In genomic region chr6:30303771-30304398, GRCm38 (mm10) we compare ENCODE assay signal across 7 mouse cellular contexts. TPM values are rescaled to one million over a fixed set of nuclear protein-coding genes. Genes with fewer than 3 reads are reported as not detected.
DNase-seq lines count a peak whose midpoint lies in the region; ATAC-seq and TF ChIP-seq lines count a peak whose summit lies in the region.
"Not testable (repeated sequence)": the region's sequence is repeated elsewhere in the genome, so short reads cannot be mapped to it uniquely, and the experiment has no call there.

No protein-coding gene starts in this region.

- 0 out of 2 replicates have a peak, but pooled peaks have one; percentile 14 for TF ChIP-seq POLR2A in embryonic fibroblast, embryonic 13.5 days (IDR thresholded peaks at IDR 0.05; ENCODE audit: low read depth, low read length)
- TF ChIP-seq POLR2A in kidney, adult 2 months (IDR thresholded peaks at IDR 0.05; ENCODE audit: low read depth, low read length); liver, adult 2 months (IDR thresholded peaks at IDR 0.05; ENCODE audit: extremely low read depth, insufficient read depth, low read length): not testable (repeated sequence)

- H3K36me3 ChIP-seq in heart, embryonic 11.5 days (ENCODE audit: control insufficient read depth, insufficient read depth, low read length); kidney, adult 2 months (ENCODE audit: control insufficient read depth, insufficient read depth, low read length); liver, adult 2 months (ENCODE audit: control insufficient read depth, insufficient read depth, low read length): not testable (repeated sequence)

- not testable (repeated sequence) for H3K4me1 ChIP-seq in embryonic fibroblast, embryonic 13.5 days (ENCODE audit: control insufficient read depth, insufficient read depth, low read length)
- peaks cover 50% of the 10 kb centered on the region for H3K4me1 ChIP-seq in heart, embryonic 11.5 days (ENCODE audit: control insufficient read depth, insufficient read depth, low read length)
- H3K4me1 ChIP-seq in kidney, adult 2 months (ENCODE audit: control insufficient read depth, insufficient read depth, low read length), result peaks cover 21% of the 10 kb centered on the region; the same call in 1 of the 2 replicates
- H3K4me1 ChIP-seq in liver, adult 2 months (ENCODE audit: control insufficient read depth, insufficient read depth, low read length), result peaks cover 11% of the 10 kb centered on the region

- peak; percentile 55 for ATAC-seq in heart, embryonic 11.5 days (replicated peaks; ENCODE audit: insufficient number of reproducible peaks, low FRiP score, low TSS enrichment)
- ATAC-seq in megakaryocyte progenitor cell, adult 5-6 weeks (replicated peaks; ENCODE audit: poor library complexity), result peak; percentile 4; the same call in 1 of the 2 replicates

- peaks cover 16% of the 10 kb centered on the region; the same call in 1 of the 2 replicates for H3K79me2 ChIP-seq in liver, adult 2 months (ENCODE audit: control insufficient read depth, insufficient read depth, low read length)

- peak overlapping the region; percentile 80 for H3K4me2 ChIP-seq in heart, embryonic 11.5 days

- peak; percentile 55 for DNase-seq in adrenal gland, postnatal 25 days
- not testable (repeated sequence) for DNase-seq in kidney, adult 2 months; liver, adult 2 months (ENCODE audit: extremely low read depth, low read depth, low spot score)
- DNase-seq in retina, postnatal 1 day, result peak; percentile 60

- H3K27me3 ChIP-seq in heart, embryonic 11.5 days (ENCODE audit: control insufficient read depth, insufficient read depth, low read length); kidney, adult 2 months (replicated peaks; ENCODE audit: control insufficient read depth, insufficient read depth, low read length); liver, adult 2 months (ENCODE audit: control insufficient read depth, insufficient read depth, low read length): not testable (repeated sequence)

- 0% methylated on average over 19 of the region's 66 CpGs for WGBS in heart, embryonic 11.5 days (ENCODE audit: insufficient replicate concordance)
- WGBS in kidney, adult 2 months, result under 1% methylated on average over 57 of the region's 66 CpGs
- WGBS in liver, adult 2 months, result 1% methylated on average over 65 of the region's 66 CpGs

- H3K9ac ChIP-seq in heart, embryonic 11.5 days (ENCODE audit: low read depth, low read length), result peak overlapping the region; percentile 86
- H3K9ac ChIP-seq in liver, adult 2 months (ENCODE audit: low read depth, low read length), result peak overlapping the region; percentile 93

- not testable (repeated sequence) for TF ChIP-seq CTCF in embryonic fibroblast, embryonic 13.5 days (IDR thresholded peaks at IDR 0.05; ENCODE audit: borderline replicate concordance, insufficient read depth, low read length); kidney, adult 2 months (conservative IDR thresholded peaks at IDR 0.05; ENCODE audit: insufficient read depth, insufficient read length, low read depth, low read length); liver, adult 2 months (IDR thresholded peaks at IDR 0.05; ENCODE audit: low read depth, low read length)

- H3K27ac ChIP-seq in embryonic fibroblast, embryonic 13.5 days (ENCODE audit: insufficient read depth, low read length), result peak overlapping the region; percentile 65
- peak overlapping the region; percentile 87 for H3K27ac ChIP-seq in heart, embryonic 11.5 days (ENCODE audit: low read depth, low read length)
- peak overlapping the region; percentile 78 for H3K27ac ChIP-seq in kidney, adult 2 months (ENCODE audit: insufficient read depth, low read depth, low read length)
- peak overlapping the region; percentile 93 for H3K27ac ChIP-seq in liver, adult 2 months (replicated peaks; ENCODE audit: insufficient read depth, low read depth, low read length)

- H3K9me3 ChIP-seq in heart, embryonic 11.5 days (replicated peaks; ENCODE audit: control insufficient read depth, low read length), result not testable (repeated sequence)

- H3K4me3 ChIP-seq in embryonic fibroblast, embryonic 13.5 days (ENCODE audit: insufficient read depth, low read length), result peak overlapping the region; percentile 85
- H3K4me3 ChIP-seq in heart, embryonic 11.5 days (ENCODE audit: low read depth, low read length), result peak overlapping the region; percentile 75
- peak overlapping the region; percentile 96 for H3K4me3 ChIP-seq in kidney, adult 2 months (ENCODE audit: insufficient read depth, low read depth, low read length)
- peak overlapping the region; percentile 69 for H3K4me3 ChIP-seq in liver, adult 2 months (ENCODE audit: insufficient read depth, low read depth, low read length)

RNA-seq across cellular contexts. Expression of gene Ube2h, which starts 0.5 kb away (rescaled TPM):
- total RNA-seq in adrenal gland, postnatal 25 days (2021), result 107 and 137 TPM in 2 replicates
- polyA plus RNA-seq in embryonic fibroblast, embryonic 13.5 days (2011; ENCODE audit: insufficient read length, low read depth, missing spikeins), result 84.0 and 92.8 TPM in 2 replicates
- 58.4 and 60.9 TPM in 2 replicates for polyA plus RNA-seq in heart, embryonic 11.5 days (2014; fragmentation: Nextera tagmentation; extraction: Ambion mirVana)
- polyA plus RNA-seq in kidney, adult 2 months (2012; rRNA removed), result 35.1 and 38.3 TPM in 2 replicates
- 30.7 and 30.9 TPM in 2 replicates for total RNA-seq in liver, adult 2 months (2014; rRNA removed)
- 43.3 and 57.2 TPM in 2 replicates for polyA plus RNA-seq in liver, adult 2 months (2012; rRNA removed)
- total RNA-seq in megakaryocyte progenitor cell, adult 5-6 weeks (2015), result 6.7 and 8.9 TPM in 2 replicates
- 5.6 and 7.5 TPM in 2 replicates for total RNA-seq in megakaryocyte progenitor cell, adult 5-6 weeks (2017)
